Mouse (Mus musculus) small intestine, adult 2 months (tissue): ENCODE results near the gene Dnm1l. TPM values are rescaled to one million over a fixed set of nuclear protein-coding genes. Genes with fewer than 3 reads are reported as not detected.

Source experiments
- H3K27ac ChIP-seq: fragments of 200-500 bp; 2 replicates; pipeline ENCODE4 v1.5.1; 2012; ENCODE audit warnings: low read depth, low read length, control low read depth, inconsistent platforms; ENCODE audit not compliant: insufficient read depth
- H3K27me3 ChIP-seq: fragments of 200-500 bp; 2 replicates; pipeline ENCODE4 v1.6.1; 2012; ENCODE audit warnings: mild to moderate bottlenecking, moderate library complexity, low read length, inconsistent platforms; ENCODE audit not compliant: control insufficient read depth, insufficient read depth
- H3K36me3 ChIP-seq: fragments of 200-500 bp; 2 replicates; pipeline ENCODE4 v1.6.1; 2012; ENCODE audit warnings: mild to moderate bottlenecking, low read length, control low read depth, inconsistent platforms; ENCODE audit not compliant: control insufficient read depth, insufficient read depth
- H3K4me1 ChIP-seq: fragments of 200-500 bp; 2 replicates; pipeline ENCODE4 v1.6.1; 2012; ENCODE audit warnings: low read length, inconsistent platforms, mixed read lengths; ENCODE audit not compliant: control insufficient read depth, insufficient read depth, insufficient read length
- H3K4me3 ChIP-seq: fragments of 200-500 bp; 2 replicates; pipeline ENCODE4 v1.5.1; 2012; ENCODE audit warnings: low read depth, mild to moderate bottlenecking, control low read depth, inconsistent platforms, low read length, moderate library complexity
- CTCF ChIP-seq: fragments of 200-500 bp; IDR thresholded peaks from 2 replicates; pipeline ENCODE4 v1.5.1; 2012; ENCODE audit warnings: low read depth, mild to moderate bottlenecking, control low read depth, inconsistent platforms, low read length, moderate library complexity, mixed read lengths; ENCODE audit not compliant: insufficient replicate concordance, insufficient read length; ENCODE audit errors: extremely low read depth
- POLR2A ChIP-seq: fragments of 200-500 bp; IDR thresholded peaks from 2 replicates; pipeline ENCODE4 v1.6.1; 2012; ENCODE audit warnings: low read depth, mild to moderate bottlenecking, control low read depth, inconsistent platforms, low read length, moderate library complexity
- WGBS: fragments of 180-500 bp; shearing (Covaris S2); methylation state at CpG from one replicate; pipeline ENCODE4 v1.1.7; 2018; 5-methylcytosine and 5-hydroxymethylcytosine counted together
- polyA plus RNA-seq: library from polyadenylated mRNA; depleted of rRNA; stranded (reverse); fragments of >200 nt; gene quantifications from 2 replicates; pipeline ENCODE4 v1.2.3, GENCODE M21; 2012; rRNA removed

The Dnm1l gene
- polyA plus RNA-seq, 1 experiment = 5.8 TPM

- Histone ChIP-seq H3K4me3 (peak overlapping the region; percentile 82), H3K27ac (no peak overlapping the region), H3K4me1 (0 out of 2 replicates have a peak, but pooled peaks cover 2% of the 10 kb centered on the region), H3K27me3 (no peaks in the 10 kb centered on the region), H3K36me3 (peaks cover 10% of the 10 kb centered on the region)
- TF ChIP-seq POLR2A (no peak; the same call in 1 of the 2 replicates), CTCF (no peak)
- under 1% methylated on average over 61 of the region's 61 CpGs for WGBS
These were observed 55.5 kb downstream of the Dnm1l start for GRCm38 (mm10) chr16:16303138-16303827.

GRCm38 (mm10) chr16:16302369-16303137 is 56.2 kb downstream of the Dnm1l start, which contains the start of gene Yars2:
Yars2 (plus strand) TSS chr16:16302965.
- Histone ChIP-seq H3K27ac (peak within 1 kb of the TSS; percentile 86), H3K4me3 (peak within 1 kb of the TSS; percentile 82), H3K27me3 (no peaks in the 10 kb centered on the region), H3K4me1 (0 out of 2 replicates have a peak, but pooled peaks cover 2% of the 10 kb centered on the region), H3K36me3 (peaks cover 9% of the 10 kb centered on the region)
- TF ChIP-seq CTCF (peak; percentile 34; the same call in 1 of the 2 replicates), POLR2A (peak; percentile 70; the same call in 1 of the 2 replicates)
- WGBS = under 1% methylated on average over 50 of the region's 50 CpGs

GRCm38 (mm10) chr16:16273752-16274151 is 85.0 kb downstream of the Dnm1l start:
- no peak for TF ChIP-seq CTCF
- H3K27me3 ChIP-seq = no peaks in the 10 kb centered on the region
- no peaks in the 10 kb centered on the region for H3K4me1 ChIP-seq
- H3K36me3 ChIP-seq = peaks cover 28% of the 10 kb centered on the region
- H3K4me3 ChIP-seq = no peak overlapping the region
- WGBS = 87% methylated on average over 6 of the region's 6 CpGs
- no peak overlapping the region for H3K27ac ChIP-seq

- no peak for TF ChIP-seq CTCF
- no peak for TF ChIP-seq POLR2A
- H3K36me3 ChIP-seq = peaks cover 31% of the 10 kb centered on the region
- no peaks in the 10 kb centered on the region for H3K27me3 ChIP-seq
- H3K4me3 ChIP-seq = no peak overlapping the region
- WGBS = 90% methylated on average over 3 of the region's 3 CpGs
- H3K4me1 ChIP-seq = no peaks in the 10 kb centered on the region
- no peak overlapping the region for H3K27ac ChIP-seq
These were observed 85.8 kb downstream of the Dnm1l start for GRCm38 (mm10) chr16:16272978-16273377.

GRCm38 (mm10) chr16:16262436-16262835 is 96.3 kb downstream of the Dnm1l start:
- Histone ChIP-seq H3K27me3 (no peaks in the 10 kb centered on the region), H3K36me3 (peaks cover 50% of the 10 kb centered on the region), H3K4me1 (no peaks in the 10 kb centered on the region), H3K27ac (no peak overlapping the region), H3K4me3 (no peak overlapping the region)
- TF ChIP-seq CTCF = no peak
- TF ChIP-seq POLR2A = no peak
- WGBS = 90% methylated on average over 3 of the region's 3 CpGs

Other genes with a start within 250 kb of the Dnm1l start
- 26.3 and 49.5 TPM in 2 replicates for gene Pkp2, start 145.6 kb downstream of the Dnm1l start, polyA plus RNA-seq
- 16.2 and 20.6 TPM in 2 replicates for gene Yars2, start 56.0 kb downstream of the Dnm1l start, polyA plus RNA-seq
- gene Fgd4, start 241.6 kb upstream of the Dnm1l start, polyA plus RNA-seq = 6.0 and 10.3 TPM in 2 replicates